Mouse (Mus musculus) G1E (cell line): ENCODE measurements at regions not wholly inside any gene's neighbourhood (a gene's known extent, or its start where the extent isn't known, plus 50 kb on each side); places are given as distances from the start of the nearest gene placed in this dataset.

Source experiments
- ATAC-seq: 2 replicates; pipeline ENCODE4 v1.8.0; 2016; ENCODE audit warnings: mild to moderate bottlenecking; ENCODE audit not compliant: insufficient number of reproducible peaks, poor library complexity, low FRiP score, severe bottlenecking; ENCODE audit errors: extremely low read depth
- DNase-seq: peaks from one replicate; pipeline ENCODE4 v3.0.0; 2012; ENCODE audit warnings: low spot score
- H3K27me3 ChIP-seq: 2 replicates; pipeline ENCODE4 v1.6.1; 2012; ENCODE audit warnings: mild to moderate bottlenecking, low read length, inconsistent platforms; ENCODE audit not compliant: insufficient read depth
- H3K36me3 ChIP-seq: replicated peaks from 2 replicates; pipeline ENCODE3; 2012; ENCODE audit warnings: mild to moderate bottlenecking, inconsistent platforms
- H3K4me1 ChIP-seq: 2 replicates; pipeline ENCODE4 v1.6.1; 2012; ENCODE audit warnings: low read depth, low read length, inconsistent platforms, mixed read lengths; ENCODE audit not compliant: insufficient read depth
- H3K4me3 ChIP-seq: 2 replicates; pipeline ENCODE4 v1.5.1; 2012; ENCODE audit warnings: low read depth, mild to moderate bottlenecking, inconsistent platforms, low read length, moderate library complexity, mixed read lengths
- H3K9me3 ChIP-seq: replicated peaks from 2 replicates; pipeline ENCODE4 v1.6.1; 2012; ENCODE audit warnings: inconsistent platforms
- CTCF ChIP-seq: IDR thresholded peaks from 2 replicates; pipeline ENCODE4 v1.5.1; 2012; ENCODE audit warnings: low read depth, low read length, inconsistent platforms, mixed read lengths
- GATA1 ChIP-seq: IDR thresholded peaks from 2 replicates; pipeline ENCODE4 v1.6.1; 2012; ENCODE audit warnings: borderline replicate concordance, low read length, inconsistent platforms, mixed read lengths
- GATA2 ChIP-seq: IDR thresholded peaks from 2 replicates; pipeline ENCODE4 v1.6.1; 2012; ENCODE audit warnings: low read depth, low read length, inconsistent platforms, borderline replicate concordance
- POLR2AphosphoS5 ChIP-seq: IDR thresholded peaks from 2 replicates; pipeline ENCODE4 v1.6.1; 2012; ENCODE audit warnings: low read depth, low read length, inconsistent platforms; ENCODE audit not compliant: insufficient replicate concordance
- TAL1 ChIP-seq: conservative IDR thresholded peaks from 2 replicates; pipeline ENCODE4 v1.6.1; 2012; ENCODE audit warnings: low read depth, low read length, inconsistent platforms, mixed read lengths

DNA sequence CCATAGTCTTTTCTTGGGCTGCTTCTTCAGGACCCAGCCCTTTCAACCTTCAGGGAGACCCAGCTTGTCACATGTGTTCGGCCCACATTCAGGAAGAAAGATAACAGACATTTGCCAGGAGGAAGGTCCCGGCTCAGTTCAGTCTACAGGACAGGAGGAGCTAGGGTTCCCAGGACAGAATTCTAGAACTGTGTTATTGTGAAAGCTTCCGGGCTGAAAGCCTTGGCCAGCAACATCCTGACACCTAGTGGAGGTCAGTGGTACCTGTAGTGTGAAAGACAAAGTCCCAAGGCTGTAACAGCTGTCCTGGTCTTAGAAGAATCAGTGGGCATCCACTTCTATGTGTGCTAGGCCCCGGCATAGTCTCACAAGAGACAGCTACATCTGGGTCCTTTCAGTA lies 463.1 kb downstream of the Prdm13 start:
- no peaks in the 10 kb centered on the region for H3K27me3 ChIP-seq
- no peak for DNase-seq
- no peaks in the 10 kb centered on the region for H3K9me3 ChIP-seq
- H3K4me1 ChIP-seq, result no peaks in the 10 kb centered on the region
- no peak for ATAC-seq
- no peak overlapping the region for H3K4me3 ChIP-seq
- TF ChIP-seq CTCF, result no peak
- TF ChIP-seq GATA1, result no peak
- TF ChIP-seq GATA2, result no peak
- TF ChIP-seq TAL1, result no peak
- no peak for TF ChIP-seq POLR2AphosphoS5
- H3K36me3 ChIP-seq, result no peaks in the 10 kb centered on the region

DNA sequence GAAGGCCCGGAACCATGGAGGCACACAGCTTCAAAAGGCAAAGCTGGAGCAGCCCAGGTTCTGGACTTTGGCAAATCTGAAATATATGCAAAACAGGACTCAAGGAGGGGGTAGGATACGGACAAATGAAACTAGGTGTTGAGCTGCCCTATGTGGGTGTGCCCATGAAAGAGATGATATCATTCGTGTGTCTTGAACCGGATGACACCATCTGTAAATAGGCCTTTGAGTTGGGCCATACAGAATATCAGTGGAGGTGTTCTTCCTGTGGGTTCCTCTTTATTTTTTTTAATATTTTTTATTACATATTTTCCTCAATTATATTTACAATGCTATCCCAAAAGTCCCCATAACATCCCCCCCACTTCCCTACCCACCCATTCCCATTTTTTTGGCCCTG lies 478.1 kb downstream of the Prdm13 start:
- DNase-seq, result no peak
- Histone ChIP-seq H3K9me3 (no peaks in the 10 kb centered on the region), H3K4me3 (no peak overlapping the region), H3K4me1 (no peaks in the 10 kb centered on the region), H3K36me3 (no peaks in the 10 kb centered on the region), H3K27me3 (no peaks in the 10 kb centered on the region)
- TF ChIP-seq POLR2AphosphoS5 (no peak), GATA2 (no peak), GATA1 (no peak)
- ATAC-seq, result no peak

DNA sequence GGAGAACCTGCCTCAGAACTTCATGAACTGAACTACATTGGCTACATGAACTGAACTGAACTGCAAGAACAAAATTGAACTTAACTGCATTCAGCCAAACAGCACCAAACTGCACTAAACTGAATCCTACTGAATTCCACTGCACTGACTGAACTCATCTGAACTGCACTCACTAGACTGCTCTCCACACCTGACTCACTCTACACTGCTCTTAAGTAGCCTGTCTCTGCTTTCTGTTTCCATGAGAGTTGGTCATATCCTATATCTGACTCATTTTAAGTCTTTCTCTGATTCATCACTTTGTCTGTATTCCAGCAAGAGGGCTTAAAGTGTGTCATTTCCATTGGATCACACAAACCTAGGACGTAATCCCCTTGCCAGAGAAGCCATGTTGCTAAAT lies 490.1 kb downstream of the Prdm13 start:
- no peak for DNase-seq
- no peaks in the 10 kb centered on the region for H3K27me3 ChIP-seq
- no peak for ATAC-seq
- H3K36me3 ChIP-seq, result no peaks in the 10 kb centered on the region
- no peaks in the 10 kb centered on the region for H3K9me3 ChIP-seq
- TF ChIP-seq GATA1 (no peak), GATA2 (no peak), POLR2AphosphoS5 (no peak), TAL1 (no peak), CTCF (no peak)
- H3K4me1 ChIP-seq, result no peaks in the 10 kb centered on the region
- no peak overlapping the region for H3K4me3 ChIP-seq

DNA sequence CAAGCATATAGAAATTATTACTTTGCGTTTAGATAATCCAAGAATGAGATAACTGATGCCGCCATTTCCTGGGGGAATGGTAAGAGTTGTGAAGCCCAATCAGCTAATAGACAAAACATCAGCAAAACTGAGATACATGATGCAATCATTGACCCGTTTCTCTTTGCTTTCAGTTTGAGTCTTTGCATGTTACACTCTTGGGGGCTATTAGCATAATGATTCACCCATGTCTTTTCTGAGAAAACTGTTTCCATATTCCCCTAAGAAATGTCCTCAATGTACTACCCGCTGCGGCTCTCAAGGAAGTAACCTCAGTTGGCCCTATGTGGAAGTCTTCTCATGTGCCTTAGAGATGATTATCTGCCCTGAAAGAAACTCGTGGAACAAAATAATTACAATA lies 512.0 kb downstream of the Prdm13 start:
- Histone ChIP-seq H3K4me1 (no peaks in the 10 kb centered on the region), H3K9me3 (no peaks in the 10 kb centered on the region), H3K36me3 (no peaks in the 10 kb centered on the region), H3K4me3 (no peak overlapping the region), H3K27me3 (no peaks in the 10 kb centered on the region)
- no peak for TF ChIP-seq GATA2
- no peak for TF ChIP-seq POLR2AphosphoS5
- TF ChIP-seq GATA1, result no peak
- no peak for TF ChIP-seq TAL1
- TF ChIP-seq CTCF, result no peak
- DNase-seq (no peak), ATAC-seq (no peak)

DNA sequence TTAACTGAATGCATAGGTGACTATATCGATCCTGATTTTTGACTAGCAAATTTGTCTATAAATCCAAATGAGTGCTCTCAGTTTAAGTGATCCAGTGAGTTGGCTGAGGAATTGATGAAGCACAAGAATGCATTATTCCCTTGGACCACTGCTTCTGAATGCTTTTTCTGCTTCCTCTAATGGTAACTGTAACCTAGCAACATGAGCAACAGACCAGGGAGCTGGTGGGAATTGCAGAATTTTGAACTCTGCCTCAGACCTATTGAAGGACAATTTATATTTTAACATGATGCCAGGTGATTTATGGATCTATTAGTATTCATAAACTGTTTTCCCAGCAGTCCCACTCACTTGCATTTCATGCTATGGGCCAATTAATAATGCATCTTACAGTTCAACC lies 512.7 kb downstream of the Prdm13 start:
- no peaks in the 10 kb centered on the region for H3K9me3 ChIP-seq
- no peaks in the 10 kb centered on the region for H3K27me3 ChIP-seq
- DNase-seq (no peak), ATAC-seq (no peak)
- H3K4me3 ChIP-seq, result no peak overlapping the region
- no peaks in the 10 kb centered on the region for H3K36me3 ChIP-seq
- no peaks in the 10 kb centered on the region for H3K4me1 ChIP-seq
- TF ChIP-seq GATA2 (no peak), CTCF (no peak), GATA1 (no peak), TAL1 (no peak), POLR2AphosphoS5 (no peak)

GRCm38 (mm10) chr4:21170734-21171133 lies 515.0 kb downstream of the Prdm13 start:
- no peaks in the 10 kb centered on the region for H3K4me1 ChIP-seq
- no peak for DNase-seq
- TF ChIP-seq POLR2AphosphoS5, result no peak
- no peak for TF ChIP-seq CTCF
- no peak for TF ChIP-seq TAL1
- no peak for TF ChIP-seq GATA2
- TF ChIP-seq GATA1, result no peak
- peak; percentile 71 for ATAC-seq
- H3K9me3 ChIP-seq, result no peaks in the 10 kb centered on the region
- no peak overlapping the region for H3K4me3 ChIP-seq
- no peaks in the 10 kb centered on the region for H3K27me3 ChIP-seq
- H3K36me3 ChIP-seq, result no peaks in the 10 kb centered on the region

GRCm38 (mm10) chr4:21162124-21162523 lies 523.6 kb downstream of the Prdm13 start:
- ATAC-seq, result no peak
- H3K4me3 ChIP-seq, result no peak overlapping the region

More at GRCm38 (mm10) chr4:21162124-21162523, 523.6 kb downstream of the Prdm13 start:
- Histone ChIP-seq H3K4me1 (no peaks in the 10 kb centered on the region), H3K27me3 (no peaks in the 10 kb centered on the region), H3K36me3 (no peaks in the 10 kb centered on the region), H3K9me3 (no peaks in the 10 kb centered on the region)
- TF ChIP-seq TAL1, result no peak
- no peak for TF ChIP-seq POLR2AphosphoS5
- TF ChIP-seq GATA1, result no peak
- TF ChIP-seq GATA2, result no peak
- no peak for TF ChIP-seq CTCF
- DNase-seq, result no peak
